Mouse (Mus musculus) spleen, adult 2 months (tissue): ENCODE results near the gene Mdp1.

ENCODE experiments used
- CTCF ChIP-seq: fragments of 200-500 bp; IDR thresholded peaks from 2 replicates; pipeline ENCODE4 v1.5.1; 2011; ENCODE audit warnings: mild to moderate bottlenecking, inconsistent platforms; ENCODE audit not compliant: insufficient read depth, insufficient read length, insufficient replicate concordance; ENCODE audit errors: extremely low read depth
- POLR2A ChIP-seq: fragments of 200-500 bp; IDR thresholded peaks from 2 replicates; pipeline ENCODE4 v1.6.1; 2011; ENCODE audit warnings: low read depth, low read length, inconsistent platforms

- no peak for TF ChIP-seq CTCF
- TF ChIP-seq POLR2A: no peak
Observed at GRCm38 (mm10) chr14:55697226-55697625, 36.9 kb upstream of the Mdp1 start.
